Comparison of ENCODE assay signal across 8 mouse cellular contexts in genomic region chrX:20797681-20798080, GRCm38 (mm10). TPM values are rescaled to one million over a fixed set of nuclear protein-coding genes. Genes with fewer than 3 reads are reported as not detected.
A peak's percentile ranks its signal among the peaks of the same experiment; 100 is the strongest.
DNase-seq lines count a peak whose midpoint lies in the region; ATAC-seq and TF ChIP-seq lines count a peak whose summit lies in the region.

TSS of gene Araf (plus strand) at chrX:20797814.

- H3K36me3 ChIP-seq in heart, adult 2 months (ENCODE audit: control insufficient read depth, insufficient read depth, low read length), result no peaks in the 10 kb centered on the region

- H3K9ac ChIP-seq in heart, adult 2 months (ENCODE audit: low read depth, low read length), result peak within 1 kb of the TSS; percentile 36

- no peaks in the 10 kb centered on the region for H3K4me1 ChIP-seq in heart, adult 2 months (ENCODE audit: control insufficient read depth, insufficient read depth, low read length)

- H3K27ac ChIP-seq in heart, adult 2 months, result no peak within 1 kb of the TSS

- no peak for TF ChIP-seq POLR2A in heart, adult 2 months (IDR thresholded peaks at IDR 0.05; ENCODE audit: insufficient read depth, low read depth, low read length)

- no peaks in the 10 kb centered on the region for H3K27me3 ChIP-seq in heart, adult 2 months (ENCODE audit: control insufficient read depth, insufficient read depth, low read length)

- no peaks in the 10 kb centered on the region for H3K79me2 ChIP-seq in heart, adult 2 months (replicated peaks; ENCODE audit: control insufficient read depth, insufficient read depth, low read length)

- 19% methylated on average over 6 of the region's 7 CpGs for WGBS in heart, adult 2 months

- ATAC-seq in megakaryocyte-erythroid progenitor cell, adult 5-6 weeks (replicated peaks; ENCODE audit: low FRiP score, low TSS enrichment, poor library complexity, severe bottlenecking), result peak; percentile 53; the same call in 1 of the 2 replicates

- no peak for TF ChIP-seq EP300 in heart, adult 2 months (IDR thresholded peaks at IDR 0.05; ENCODE audit: insufficient read depth, low read depth, low read length)

- no peak for TF ChIP-seq CTCF in heart, adult 2 months (IDR thresholded peaks at IDR 0.05)

- H3K4me3 ChIP-seq in heart, adult 2 months, result peak within 1 kb of the TSS; percentile 44

- intact Hi-C loops in heart, adult 2 months (cut with DNase I), result no loop called here

- DNase-seq in cerebellum, postnatal 10 days, result peak; percentile 59 to 60
- no peak for DNase-seq in cerebellum, adult 9-11 months
- peak; percentile 2 for DNase-seq in urinary bladder, postnatal 14 days (ENCODE audit: low spot score)
- DNase-seq in urinary bladder, postnatal 25 days (ENCODE audit: low spot score), result no peak
- DNase-seq in heart, adult 2 months, result no peak
- DNase-seq in layer of hippocampus, postnatal 10 days (ENCODE audit: low spot score in 2 of 2), result no peak
- DNase-seq in B cell, adult 2 months, result no peak

RNA-seq across cellular contexts. Expression of gene Araf, which starts in this region (rescaled TPM):
- 10 to 100 TPM; 81.1 to 88.0 TPM for total RNA-seq in heart, adult 2 months (2021)
- 135 and 169 TPM in 2 replicates for polyA plus RNA-seq in heart, adult 2 months (2012; rRNA removed)
- total RNA-seq in layer of hippocampus, postnatal 10 days (2021), result 100 to 1,000 TPM; 191 to 196 TPM
- 101 and 125 TPM in 2 replicates for total RNA-seq in megakaryocyte-erythroid progenitor cell, adult 5-6 weeks (2014; fragmentation: Nextera tagmentation)
- 33.5 and 40.7 TPM in 2 replicates for total RNA-seq in megakaryocyte-erythroid progenitor cell, adult 5-6 weeks (2017)

Comparison
In these comparisons a context has a peak if more than half of its experiments do, and no peak if none do; other contexts are left out.
1. DNase-seq: peak in cerebellum, postnatal 10 days (2 of 2) and urinary bladder, postnatal 14 days (single experiment); none in cerebellum, adult 9-11 months (single experiment), urinary bladder, postnatal 25 days (single experiment), heart, adult 2 months (0 of 2), layer of hippocampus, postnatal 10 days (0 of 2) and B cell, adult 2 months (0 of 2).